Mouse (Mus musculus) bone marrow, adult 2 months (tissue): Measurements from ENCODE around the gene Esp3.

Source experiments
- CTCF ChIP-seq: fragments of 200-500 bp; IDR thresholded peaks from 2 replicates; pipeline ENCODE4 v1.5.1; 2011; ENCODE audit warnings: low read length, control low read depth; ENCODE audit not compliant: control insufficient read depth, insufficient read depth
- POLR2A ChIP-seq: fragments of 200-500 bp; IDR thresholded peaks from 2 replicates; pipeline ENCODE4 v1.6.1; 2011; ENCODE audit warnings: low read depth, mild to moderate bottlenecking, control low read depth, low read length, borderline replicate concordance; ENCODE audit not compliant: control insufficient read depth

- no peak for TF ChIP-seq POLR2A
- TF ChIP-seq CTCF: no peak
Measured at GRCm38 (mm10) chr17:40591297-40591696, 40.6 kb upstream of the Esp3 start.
